Mouse (Mus musculus) limb, embryonic 15.5 days (tissue): ENCODE measurements around the gene Xirp1. TPM values are rescaled to one million over a fixed set of nuclear protein-coding genes. Genes with fewer than 3 reads are reported as not detected.

Experiments used
- ATAC-seq: fragments of 200-750 bp; cut with Nextera tagmentation; 2 replicates; pipeline ENCODE4 v1.8.0; 2017; ENCODE audit warnings: low read depth, moderate TSS enrichment; ENCODE audit not compliant: insufficient number of reproducible peaks, low FRiP score, low TSS enrichment
- H3K27ac ChIP-seq: fragments of 300-500 bp; sonication (generic); 2 replicates; pipeline ENCODE4 v1.5.1; 2015; ENCODE audit warnings: moderate library complexity, mild to moderate bottlenecking, inconsistent platforms
- H3K27me3 ChIP-seq: fragments of 300-500 bp; sonication (generic); 2 replicates; pipeline ENCODE4 v1.6.1; 2015; ENCODE audit warnings: inconsistent platforms
- H3K36me3 ChIP-seq: fragments of 300-500 bp; sonication (generic); 2 replicates; pipeline ENCODE4 v1.6.1; 2015; ENCODE audit warnings: inconsistent platforms
- H3K4me1 ChIP-seq: fragments of 300-500 bp; sonication (generic); 2 replicates; pipeline ENCODE4 v1.6.1; 2015; ENCODE audit warnings: inconsistent platforms
- H3K4me2 ChIP-seq: fragments of 300-500 bp; sonication (generic); 2 replicates; pipeline ENCODE4 v1.6.1; 2015; ENCODE audit warnings: mild to moderate bottlenecking, inconsistent platforms
- H3K4me3 ChIP-seq: fragments of 300-500 bp; sonication (generic); 2 replicates; pipeline ENCODE4 v1.5.1; 2015; ENCODE audit warnings: mild to moderate bottlenecking, inconsistent platforms
- H3K9ac ChIP-seq: fragments of 300-500 bp; sonication (generic); 2 replicates; pipeline ENCODE4 v1.6.1; 2015; ENCODE audit warnings: inconsistent platforms
- H3K9me3 ChIP-seq: fragments of 300-500 bp; sonication (generic); 2 replicates; pipeline ENCODE4 v1.6.1; 2016; ENCODE audit warnings: inconsistent platforms
- WGBS: fragments of 180-500 bp; shearing (Covaris S2); methylation state at CpG from one replicate; pipeline ENCODE4 v1.1.7; 2015; 5-methylcytosine and 5-hydroxymethylcytosine counted together
- polyA plus RNA-seq: library from polyadenylated mRNA; unstranded; fragments of >200 nt; fragmentation: Nextera tagmentation; extraction: Ambion mirVana; gene quantifications from 2 replicates; pipeline ENCODE4 v1.2.1, GENCODE M21; 2015

Gene Xirp1
- polyA plus RNA-seq, 1 experiment from 2014 or later = 1.2 TPM

GRCm38 (mm10) chr9:120043115-120043514, 19.7 kb upstream of the Xirp1 start:
- H3K36me3 ChIP-seq = no peaks in the 10 kb centered on the region
- ATAC-seq = no peak
- no peaks in the 10 kb centered on the region for H3K27me3 ChIP-seq
- no peaks in the 10 kb centered on the region for H3K4me1 ChIP-seq
- H3K9ac ChIP-seq = no peak overlapping the region
- H3K4me2 ChIP-seq = no peak overlapping the region
- H3K4me3 ChIP-seq = no peak overlapping the region
- H3K9me3 ChIP-seq = no peaks in the 10 kb centered on the region
- 82% methylated on average over 7 of the region's 7 CpGs for WGBS
- no peak overlapping the region for H3K27ac ChIP-seq

GRCm38 (mm10) chr9:120037414-120037813, 14.0 kb upstream of the Xirp1 start:
- ATAC-seq = no peak
- H3K4me3 ChIP-seq = no peak overlapping the region
- no peaks in the 10 kb centered on the region for H3K36me3 ChIP-seq
- no peaks in the 10 kb centered on the region for H3K4me1 ChIP-seq
- H3K9ac ChIP-seq = no peak overlapping the region
- H3K27ac ChIP-seq = no peak overlapping the region
- WGBS = 79% methylated on average over 7 of the region's 7 CpGs
- no peaks in the 10 kb centered on the region for H3K27me3 ChIP-seq
- H3K4me2 ChIP-seq = no peak overlapping the region
- H3K9me3 ChIP-seq = no peaks in the 10 kb centered on the region

GRCm38 (mm10) chr9:120034375-120034774, 11.0 kb upstream of the Xirp1 start:
- 78% methylated on average over 8 of the region's 8 CpGs for WGBS
- Histone ChIP-seq H3K4me1 (no peaks in the 10 kb centered on the region), H3K36me3 (no peaks in the 10 kb centered on the region), H3K4me2 (no peak overlapping the region), H3K27ac (no peak overlapping the region), H3K27me3 (no peaks in the 10 kb centered on the region), H3K4me3 (no peak overlapping the region), H3K9ac (no peak overlapping the region), H3K9me3 (no peaks in the 10 kb centered on the region)
- no peak for ATAC-seq

- Histone ChIP-seq H3K4me1 (peaks cover under 1% of the 10 kb centered on the region), H3K36me3 (no peaks in the 10 kb centered on the region), H3K27ac (no peak overlapping the region), H3K9me3 (no peaks in the 10 kb centered on the region), H3K4me2 (no peak overlapping the region), H3K4me3 (no peak overlapping the region), H3K27me3 (no peaks in the 10 kb centered on the region), H3K9ac (no peak overlapping the region)
- 87% methylated on average over 6 of the region's 6 CpGs for WGBS
- ATAC-seq = no peak
Observed at GRCm38 (mm10) chr9:120032710-120033109, 9.3 kb upstream of the Xirp1 start.

- Histone ChIP-seq H3K36me3 (no peaks in the 10 kb centered on the region), H3K4me2 (no peak overlapping the region), H3K27ac (no peak overlapping the region), H3K9me3 (no peaks in the 10 kb centered on the region), H3K4me3 (no peak overlapping the region), H3K9ac (no peak overlapping the region), H3K4me1 (peaks cover 8% of the 10 kb centered on the region), H3K27me3 (no peaks in the 10 kb centered on the region)
- 85% methylated on average over 10 of the region's 10 CpGs for WGBS
- no peak for ATAC-seq
Observed at GRCm38 (mm10) chr9:120030421-120030820, 7.0 kb upstream of the Xirp1 start.

- H3K4me2 ChIP-seq = no peak overlapping the region
- H3K36me3 ChIP-seq = no peaks in the 10 kb centered on the region
- H3K27ac ChIP-seq = no peak overlapping the region
- H3K4me3 ChIP-seq = no peak overlapping the region
- no peak overlapping the region for H3K9ac ChIP-seq
- 88% methylated on average over 6 of the region's 6 CpGs for WGBS
- H3K4me1 ChIP-seq = peaks cover 8% of the 10 kb centered on the region
- no peaks in the 10 kb centered on the region for H3K9me3 ChIP-seq
- H3K27me3 ChIP-seq = no peaks in the 10 kb centered on the region
- no peak for ATAC-seq
Observed at GRCm38 (mm10) chr9:120029880-120030279, 6.5 kb upstream of the Xirp1 start.

- Histone ChIP-seq H3K27ac (peak overlapping the region; percentile 47; the same call in 1 of the 2 replicates), H3K4me3 (no peak overlapping the region), H3K4me1 (peaks cover 8% of the 10 kb centered on the region), H3K4me2 (0 out of 2 replicates have a peak overlapping the region, but pooled peaks have one; percentile 15), H3K9ac (no peak overlapping the region), H3K9me3 (no peaks in the 10 kb centered on the region), H3K36me3 (no peaks in the 10 kb centered on the region), H3K27me3 (no peaks in the 10 kb centered on the region)
- ATAC-seq = no peak
- 27% methylated on average over 10 of the region's 14 CpGs for WGBS
Observed at GRCm38 (mm10) chr9:120027401-120028151, 4.2 kb upstream of the Xirp1 start.

- Histone ChIP-seq H3K4me3 (no peak overlapping the region), H3K9ac (no peak overlapping the region), H3K9me3 (no peaks in the 10 kb centered on the region), H3K27me3 (no peaks in the 10 kb centered on the region), H3K4me1 (peaks cover 22% of the 10 kb centered on the region), H3K27ac (no peak overlapping the region), H3K36me3 (no peaks in the 10 kb centered on the region), H3K4me2 (no peak overlapping the region)
- no peak for ATAC-seq
- 83% methylated on average over 5 of the region's 5 CpGs for WGBS
Observed at GRCm38 (mm10) chr9:120024625-120025024, 1.2 kb upstream of the Xirp1 start.

GRCm38 (mm10) chr9:120024171-120024570, 773 bp upstream of the Xirp1 start:
- Histone ChIP-seq H3K27me3 (no peaks in the 10 kb centered on the region), H3K27ac (no peak overlapping the region), H3K4me2 (no peak overlapping the region), H3K4me3 (no peak overlapping the region), H3K9me3 (no peaks in the 10 kb centered on the region), H3K36me3 (no peaks in the 10 kb centered on the region), H3K4me1 (peaks cover 22% of the 10 kb centered on the region), H3K9ac (no peak overlapping the region)
- no peak for ATAC-seq
- 74% methylated on average over 10 of the region's 10 CpGs for WGBS

- H3K4me3 ChIP-seq = no peak overlapping the region
- no peak overlapping the region for H3K9ac ChIP-seq
- no peak overlapping the region for H3K4me2 ChIP-seq
- H3K27me3 ChIP-seq = no peaks in the 10 kb centered on the region
- peak overlapping the region; percentile 55; the same call in 1 of the 2 replicates for H3K27ac ChIP-seq
- no peaks in the 10 kb centered on the region for H3K36me3 ChIP-seq
- peaks cover 13% of the 10 kb centered on the region for H3K4me1 ChIP-seq
- no peak for ATAC-seq
- 43% methylated on average over 5 of the region's 5 CpGs for WGBS
- no peaks in the 10 kb centered on the region for H3K9me3 ChIP-seq
Observed at GRCm38 (mm10) chr9:120021164-120021563, 2.2 kb downstream of the Xirp1 start.

GRCm38 (mm10) chr9:120020285-120020890, 3.0 kb downstream of the Xirp1 start:
- Histone ChIP-seq H3K9ac (no peak overlapping the region), H3K4me1 (peaks cover 13% of the 10 kb centered on the region), H3K27ac (peak overlapping the region; percentile 55; the same call in 1 of the 2 replicates), H3K27me3 (no peaks in the 10 kb centered on the region), H3K4me3 (no peak overlapping the region), H3K9me3 (no peaks in the 10 kb centered on the region), H3K4me2 (no peak overlapping the region), H3K36me3 (no peaks in the 10 kb centered on the region)
- no peak for ATAC-seq
- WGBS = 26% methylated on average over 7 of the region's 7 CpGs

GRCm38 (mm10) chr9:120016956-120017355, 6.4 kb downstream of the Xirp1 start:
- Histone ChIP-seq H3K27ac (no peak overlapping the region), H3K9ac (0 out of 2 replicates have a peak overlapping the region, but pooled peaks have one; percentile 12), H3K36me3 (no peaks in the 10 kb centered on the region), H3K4me3 (no peak overlapping the region), H3K9me3 (no peaks in the 10 kb centered on the region), H3K4me1 (peaks cover 15% of the 10 kb centered on the region), H3K4me2 (no peak overlapping the region), H3K27me3 (no peaks in the 10 kb centered on the region)
- 66% methylated on average over 10 of the region's 10 CpGs for WGBS
- ATAC-seq = no peak
